Mouse (Mus musculus): ENCODE measurements at regions not wholly inside any gene's neighbourhood (a gene's known extent, or its start where the extent isn't known, plus 50 kb on each side); places are given as distances from the start of the nearest gene placed in this dataset.

DNA sequence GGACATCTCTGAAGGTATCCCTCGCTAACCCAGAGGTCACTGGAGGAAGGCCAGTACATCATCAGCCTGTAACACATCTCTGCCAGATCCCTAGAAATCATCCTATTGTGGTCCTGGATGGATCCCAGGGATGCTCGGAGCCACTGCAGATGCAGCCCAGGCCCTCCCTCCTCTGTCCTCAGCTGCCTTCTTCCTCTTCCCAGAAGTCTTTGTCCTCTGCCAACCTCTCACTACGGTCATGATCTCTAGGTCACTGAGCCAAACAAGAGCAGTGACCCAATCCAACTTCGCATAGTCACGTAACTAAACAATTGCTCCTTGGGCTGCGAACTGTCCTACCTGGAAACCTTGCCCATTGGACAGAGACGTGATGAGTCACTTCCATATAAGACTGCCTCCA is 134.7 kb upstream of the Hs6st1 start:
- no peak for ATAC-seq
- 81% methylated on average over 7 of the region's 7 CpGs for WGBS

DNA sequence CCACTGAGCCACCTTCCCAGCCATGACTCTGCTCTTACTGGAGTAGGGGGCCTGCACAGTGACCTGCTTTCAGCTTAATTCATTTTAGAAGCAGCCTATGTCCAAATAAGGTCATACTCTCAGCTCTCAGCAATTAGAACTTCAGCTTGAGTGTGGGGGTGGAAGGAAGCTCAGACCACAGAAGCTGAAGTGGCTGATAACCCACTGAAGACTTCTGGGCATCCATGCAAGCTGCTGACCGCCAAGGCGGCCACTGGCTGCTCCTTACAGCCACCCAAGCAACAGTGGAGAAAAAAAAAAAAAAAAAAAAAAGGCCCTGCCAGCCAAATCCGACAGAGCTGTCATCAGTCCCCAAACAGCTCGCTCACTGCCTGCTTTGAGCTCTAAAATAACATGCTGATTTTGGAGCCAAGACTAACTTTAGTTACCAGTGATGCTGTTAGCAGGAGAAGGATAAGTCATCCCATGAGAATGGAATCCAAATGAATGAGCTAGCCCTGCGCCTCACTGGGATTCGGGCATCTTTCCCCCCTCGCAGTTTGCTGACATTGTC is 133.0 kb upstream of the Hs6st1 start:
- ATAC-seq: no peak
- TF ChIP-seq CTCF (IDR thresholded peaks at IDR 0.05; ENCODE audit: low read depth): no peak
- Histone ChIP-seq H3K4me1 (replicated peaks; ENCODE audit: control insufficient read depth, insufficient read depth, low read length) (0 out of 2 replicates have a peak, but pooled peaks cover 7% of the 10 kb centered on the region), H3K9me3 (ENCODE audit: control insufficient read depth) (no peaks in the 10 kb centered on the region), H3K4me2 (replicated peaks; ENCODE audit: low read depth) (no peak overlapping the region), H3K4me3 (ENCODE audit: low read depth, low read length) (no peak overlapping the region), H3K9ac (ENCODE audit: low read depth, low read length) (no peak overlapping the region), H3K36me3 (ENCODE audit: control insufficient read depth, insufficient read depth) (no peaks in the 10 kb centered on the region), H3K27me3 (replicated peaks; ENCODE audit: control insufficient read depth, insufficient read depth, low read length) (no peaks in the 10 kb centered on the region), H3K27ac (ENCODE audit: low read depth, low read length) (no peak overlapping the region)
- 68% methylated on average over 7 of the region's 7 CpGs for WGBS

More for the DNA sequence above, 134.7 kb upstream of the Hs6st1 start:
- H3K4me1 ChIP-seq (replicated peaks; ENCODE audit: control insufficient read depth, insufficient read depth, low read length): 0 out of 2 replicates have a peak, but pooled peaks cover 10% of the 10 kb centered on the region
- H3K9me3 ChIP-seq (ENCODE audit: control insufficient read depth): no peaks in the 10 kb centered on the region
- no peaks in the 10 kb centered on the region for H3K36me3 ChIP-seq (ENCODE audit: control insufficient read depth, insufficient read depth)
- no peak overlapping the region for H3K9ac ChIP-seq (ENCODE audit: low read depth, low read length)
- no peak overlapping the region for H3K4me3 ChIP-seq (ENCODE audit: low read depth, low read length)
- H3K27me3 ChIP-seq (replicated peaks; ENCODE audit: control insufficient read depth, insufficient read depth, low read length): no peaks in the 10 kb centered on the region
- H3K27ac ChIP-seq (ENCODE audit: low read depth, low read length): no peak overlapping the region
- TF ChIP-seq CTCF (IDR thresholded peaks at IDR 0.05; ENCODE audit: low read depth): no peak
- no peak overlapping the region for H3K4me2 ChIP-seq (replicated peaks; ENCODE audit: low read depth)

DNA sequence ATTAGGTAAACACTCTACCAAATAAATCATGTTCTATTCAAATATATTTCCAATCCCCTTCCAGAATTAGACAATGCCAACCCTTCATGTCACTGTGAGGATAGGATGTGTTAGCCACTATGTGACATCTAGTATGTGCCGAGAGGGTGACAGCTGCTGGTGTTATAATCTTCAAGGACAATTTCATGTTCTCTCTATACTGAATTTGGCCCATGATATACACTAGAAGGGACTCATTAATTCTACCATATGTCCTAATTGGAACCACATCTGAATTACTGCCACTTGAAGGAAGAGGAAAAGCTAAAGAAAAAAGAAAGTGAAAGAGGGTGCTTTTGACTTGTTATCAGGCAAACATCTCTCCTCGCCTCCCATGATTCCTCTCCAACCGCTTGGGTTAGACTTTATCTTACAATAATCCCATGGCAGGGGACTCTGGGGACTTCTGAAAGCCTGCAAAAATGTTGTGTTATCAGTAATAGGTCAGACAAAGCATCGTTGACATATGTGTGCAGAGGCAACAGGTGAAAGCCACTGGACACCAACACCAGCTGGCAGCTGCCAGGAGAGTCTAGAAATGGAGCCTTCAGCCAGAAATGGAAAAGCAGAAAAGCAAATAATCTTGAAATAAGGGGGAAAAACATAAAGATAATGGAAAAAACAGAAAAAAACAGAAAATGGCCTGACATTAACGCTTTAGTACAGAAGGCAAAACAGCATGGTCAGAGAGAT is 131.7 kb upstream of the Hs6st1 start:
- no peak overlapping the region for H3K4me2 ChIP-seq (replicated peaks; ENCODE audit: low read depth)
- H3K4me3 ChIP-seq (ENCODE audit: low read depth, low read length): no peak overlapping the region
- no peak overlapping the region for H3K9ac ChIP-seq (ENCODE audit: low read depth, low read length)
- no peak for TF ChIP-seq CTCF (IDR thresholded peaks at IDR 0.05; ENCODE audit: low read depth)
- H3K36me3 ChIP-seq (ENCODE audit: control insufficient read depth, insufficient read depth): no peaks in the 10 kb centered on the region
- H3K27ac ChIP-seq (ENCODE audit: low read depth, low read length): no peak overlapping the region
- WGBS: 67% methylated on average over 5 of the region's 5 CpGs
- H3K4me1 ChIP-seq (replicated peaks; ENCODE audit: control insufficient read depth, insufficient read depth, low read length): no peaks in the 10 kb centered on the region
- H3K9me3 ChIP-seq (ENCODE audit: control insufficient read depth): no peaks in the 10 kb centered on the region
- no peak for ATAC-seq
- no peaks in the 10 kb centered on the region for H3K27me3 ChIP-seq (replicated peaks; ENCODE audit: control insufficient read depth, insufficient read depth, low read length)

DNA sequence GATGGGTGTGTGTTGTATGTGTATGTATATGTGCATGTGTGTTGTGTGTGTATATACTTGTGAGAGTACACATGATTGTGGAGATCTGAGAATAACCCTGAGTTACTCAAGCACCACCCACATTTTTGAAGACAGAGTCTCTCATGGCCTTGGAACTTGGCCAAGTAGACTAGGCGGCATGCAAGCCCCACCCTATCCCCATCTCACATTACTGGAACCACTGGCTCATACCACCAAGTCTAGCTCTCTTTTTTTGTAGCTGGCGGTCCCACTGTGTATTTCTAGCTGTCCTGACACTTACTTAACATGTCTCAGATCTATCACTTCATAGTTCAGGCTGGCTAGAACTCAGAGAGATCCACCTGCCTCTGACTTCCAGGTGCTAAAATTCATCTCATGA is 128.0 kb upstream of the Hs6st1 start:
- no peak overlapping the region for H3K4me2 ChIP-seq (replicated peaks; ENCODE audit: low read depth)
- no peaks in the 10 kb centered on the region for H3K4me1 ChIP-seq (replicated peaks; ENCODE audit: control insufficient read depth, insufficient read depth, low read length)
- H3K27me3 ChIP-seq (replicated peaks; ENCODE audit: control insufficient read depth, insufficient read depth, low read length): no peaks in the 10 kb centered on the region
- TF ChIP-seq CTCF (IDR thresholded peaks at IDR 0.05; ENCODE audit: low read depth): no peak
- H3K4me3 ChIP-seq (ENCODE audit: low read depth, low read length): no peak overlapping the region
- no peak for ATAC-seq
- no peaks in the 10 kb centered on the region for H3K9me3 ChIP-seq (ENCODE audit: control insufficient read depth)
- no peak overlapping the region for H3K9ac ChIP-seq (ENCODE audit: low read depth, low read length)
- no peak overlapping the region for H3K27ac ChIP-seq (ENCODE audit: low read depth, low read length)
- H3K36me3 ChIP-seq (ENCODE audit: control insufficient read depth, insufficient read depth): no peaks in the 10 kb centered on the region
- 59% methylated on average over 2 of the region's 2 CpGs for WGBS

DNA sequence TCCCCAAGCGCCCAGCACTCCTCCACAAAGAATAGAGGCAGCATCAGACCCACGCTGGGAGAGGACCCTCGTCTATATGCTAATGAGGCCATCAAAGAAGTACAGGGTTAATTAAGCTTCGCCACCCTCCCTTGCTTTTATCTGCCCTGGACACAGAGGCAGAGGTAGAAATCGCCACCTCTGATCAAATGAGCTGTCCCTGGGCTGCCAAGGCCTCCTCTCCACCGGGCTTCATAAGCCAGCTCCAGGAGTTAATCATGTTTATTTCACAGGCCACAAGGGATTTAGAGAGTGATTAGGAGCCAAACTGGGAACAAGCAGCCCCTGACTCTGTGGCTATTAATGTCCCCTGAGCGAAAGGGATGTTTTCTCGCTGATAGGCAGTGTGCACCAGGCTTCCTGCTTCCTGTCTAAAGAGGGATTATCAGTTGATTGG is 126.5 kb upstream of the Hs6st1 start:
- no peak for TF ChIP-seq CTCF (IDR thresholded peaks at IDR 0.05; ENCODE audit: low read depth)
- Histone ChIP-seq H3K4me1 (replicated peaks; ENCODE audit: control insufficient read depth, insufficient read depth, low read length) (no peaks in the 10 kb centered on the region), H3K27ac (ENCODE audit: low read depth, low read length) (no peak overlapping the region), H3K4me3 (ENCODE audit: low read depth, low read length) (no peak overlapping the region), H3K27me3 (replicated peaks; ENCODE audit: control insufficient read depth, insufficient read depth, low read length) (no peaks in the 10 kb centered on the region), H3K36me3 (ENCODE audit: control insufficient read depth, insufficient read depth) (no peaks in the 10 kb centered on the region), H3K9me3 (ENCODE audit: control insufficient read depth) (no peaks in the 10 kb centered on the region), H3K9ac (ENCODE audit: low read depth, low read length) (no peak overlapping the region), H3K4me2 (replicated peaks; ENCODE audit: low read depth) (no peak overlapping the region)
- no peak for ATAC-seq
- WGBS: 55% methylated on average over 8 of the region's 8 CpGs

DNA sequence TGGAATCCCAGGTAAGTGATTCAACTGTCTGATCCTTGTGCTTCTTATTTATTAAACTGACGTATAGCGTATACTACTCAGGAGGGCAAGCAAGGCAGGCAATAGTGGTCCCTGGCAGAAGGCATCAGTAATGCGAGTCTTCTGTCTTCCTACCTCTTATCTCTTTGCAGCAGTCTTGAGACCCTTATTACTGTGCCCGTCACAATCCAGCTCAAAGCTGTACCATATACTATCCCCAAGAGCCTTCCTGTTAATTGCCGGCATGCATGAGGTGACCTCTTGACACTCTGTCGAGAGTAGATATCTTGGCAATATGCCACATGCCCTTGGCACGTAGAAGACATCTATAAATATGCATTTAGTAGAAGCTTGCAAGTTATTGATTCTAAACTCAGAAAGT is 126.0 kb upstream of the Hs6st1 start:
- WGBS: 51% methylated on average over 7 of the region's 7 CpGs
- H3K4me1 ChIP-seq (replicated peaks; ENCODE audit: control insufficient read depth, insufficient read depth, low read length): no peaks in the 10 kb centered on the region
- H3K4me2 ChIP-seq (replicated peaks; ENCODE audit: low read depth): no peak overlapping the region
- H3K4me3 ChIP-seq (ENCODE audit: low read depth, low read length): no peak overlapping the region
- H3K36me3 ChIP-seq (ENCODE audit: control insufficient read depth, insufficient read depth): no peaks in the 10 kb centered on the region
- no peak overlapping the region for H3K27ac ChIP-seq (ENCODE audit: low read depth, low read length)
- H3K9me3 ChIP-seq (ENCODE audit: control insufficient read depth): no peaks in the 10 kb centered on the region
- no peaks in the 10 kb centered on the region for H3K27me3 ChIP-seq (replicated peaks; ENCODE audit: control insufficient read depth, insufficient read depth, low read length)
- H3K9ac ChIP-seq (ENCODE audit: low read depth, low read length): no peak overlapping the region
- ATAC-seq: no peak
- no peak for TF ChIP-seq CTCF (IDR thresholded peaks at IDR 0.05; ENCODE audit: low read depth)

All from intestine, postnatal 0 days (tissue).